Mouse (Mus musculus) natural killer cell, adult 2 months (primary cell): ENCODE data around the gene Kat6b.

Source experiments
- DNase-seq, 2 experiments: peaks; one replicate each; pipeline ENCODE4 v3.0.0; 2022; ENCODE audit warnings: low spot score in 2 of 2

Kat6b gene

DNA sequence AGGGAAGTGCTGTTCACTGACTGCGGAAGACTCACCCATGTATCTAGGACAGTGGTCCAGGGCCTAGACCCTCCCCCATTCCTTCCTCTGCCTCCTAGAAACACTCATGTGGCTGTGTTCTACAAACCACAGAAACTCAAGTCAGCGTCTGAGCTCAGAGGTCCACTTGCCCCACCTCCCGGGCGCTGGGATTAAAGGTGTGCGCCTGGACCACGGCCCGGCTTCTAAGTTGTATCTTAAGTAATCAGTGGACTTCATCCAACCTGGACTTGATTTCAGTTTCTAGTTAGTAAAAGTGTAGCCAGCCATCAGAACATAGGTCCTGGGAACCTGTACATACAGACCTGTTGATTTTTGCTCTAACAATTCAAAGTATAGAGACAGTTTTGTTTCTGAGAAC is 78.2 kb downstream of the Kat6b start:
- no peak for DNase-seq

GRCm38 (mm10) chr14:21560481-21561209 is 79.4 kb downstream of the Kat6b start:
- no peak for DNase-seq

- no peak for DNase-seq
Measured at GRCm38 (mm10) chr14:21561396-21562065, 80.3 kb downstream of the Kat6b start.

- no peak for DNase-seq
Measured at GRCm38 (mm10) chr14:21563584-21564118, 82.4 kb downstream of the Kat6b start.

DNA sequence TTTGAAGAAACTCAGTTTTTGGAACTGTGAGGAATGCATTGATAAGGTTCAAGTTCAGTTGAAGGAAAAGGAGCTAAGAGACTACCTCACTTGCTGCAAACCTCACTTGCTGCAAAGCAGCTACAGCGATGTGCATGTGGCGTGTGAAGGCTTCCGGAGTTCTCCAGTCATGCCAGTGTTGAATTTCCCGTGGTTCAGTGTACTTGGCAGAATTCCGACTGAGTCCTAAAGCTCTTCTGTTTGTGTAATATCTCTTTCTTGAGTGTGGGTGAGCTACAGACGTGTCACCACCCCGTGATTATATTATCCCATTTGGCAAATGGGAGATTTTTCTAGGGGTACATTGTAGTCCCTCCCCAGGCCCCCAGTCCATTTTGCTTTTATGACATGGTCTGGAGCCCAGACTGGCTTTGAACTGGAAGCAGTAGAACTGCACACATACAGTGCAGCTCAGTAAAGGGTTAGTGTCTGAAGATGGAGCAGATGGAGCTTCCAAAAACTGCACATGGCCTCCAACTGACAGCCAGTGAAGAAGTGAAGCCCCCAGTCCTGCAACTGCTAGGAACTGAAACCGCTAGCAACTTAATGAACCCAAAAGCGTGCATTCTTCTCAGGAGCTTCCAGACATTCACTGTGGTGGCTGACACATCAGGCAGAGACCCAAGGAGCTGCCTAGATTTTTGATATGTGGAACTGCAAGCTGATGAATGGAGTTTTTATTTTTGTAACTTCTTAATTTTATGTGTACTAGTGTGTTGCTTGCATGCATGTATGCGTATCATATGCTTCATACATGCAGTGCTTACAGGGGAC is 84.5 kb downstream of the Kat6b start:
- DNase-seq: no peak

GRCm38 (mm10) chr14:21567293-21567984 is 86.2 kb downstream of the Kat6b start:
- no peak for DNase-seq

DNA sequence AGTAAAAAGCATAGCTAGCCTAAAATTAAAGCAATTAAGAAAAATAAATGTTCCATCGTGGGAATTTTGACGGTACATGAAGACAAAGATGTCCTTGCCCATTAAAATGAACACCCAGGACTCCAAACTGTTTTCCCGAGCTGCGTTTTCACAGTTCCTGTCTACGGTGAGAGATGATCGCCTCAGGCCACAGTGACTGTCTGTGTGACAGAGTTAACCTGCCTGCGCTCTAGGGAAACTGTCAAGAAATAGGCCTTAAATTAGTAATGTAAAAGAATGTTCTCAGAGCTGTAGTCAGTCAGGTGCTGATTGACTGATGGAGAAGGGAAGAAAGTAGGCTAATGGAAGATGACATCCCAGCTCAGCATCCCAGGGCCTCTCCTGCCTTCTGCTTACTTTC is 87.6 kb downstream of the Kat6b start:
- DNase-seq: no peak

GRCm38 (mm10) chr14:21574686-21575309 is 93.6 kb downstream of the Kat6b start:
- no peak for DNase-seq

DNA sequence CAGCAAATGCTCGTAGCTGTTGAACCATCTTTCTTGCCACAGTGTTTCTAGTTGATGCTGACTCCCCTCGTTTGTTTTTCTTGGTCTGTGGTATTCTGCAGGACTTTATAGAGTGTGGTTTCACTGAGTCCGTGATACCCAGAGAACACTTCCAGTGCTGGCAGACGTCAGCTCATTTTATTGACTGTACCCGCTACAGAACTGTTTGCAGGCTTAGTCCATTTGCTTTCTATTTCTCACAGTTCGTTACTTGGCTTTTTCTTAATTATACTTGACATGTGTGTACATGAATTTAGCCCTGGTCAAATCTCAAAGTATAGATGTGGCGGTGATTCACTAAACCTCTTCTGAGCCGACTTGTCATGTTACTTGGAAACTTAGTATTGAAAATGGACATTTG is 95.6 kb downstream of the Kat6b start:
- DNase-seq: no peak

GRCm38 (mm10) chr14:21581198-21581597 is 100.0 kb downstream of the Kat6b start:
- no peak for DNase-seq

- DNase-seq: peak in 1 of 2 experiments; percentile 14
Measured at GRCm38 (mm10) chr14:21582301-21582700, 101.1 kb downstream of the Kat6b start.

DNA sequence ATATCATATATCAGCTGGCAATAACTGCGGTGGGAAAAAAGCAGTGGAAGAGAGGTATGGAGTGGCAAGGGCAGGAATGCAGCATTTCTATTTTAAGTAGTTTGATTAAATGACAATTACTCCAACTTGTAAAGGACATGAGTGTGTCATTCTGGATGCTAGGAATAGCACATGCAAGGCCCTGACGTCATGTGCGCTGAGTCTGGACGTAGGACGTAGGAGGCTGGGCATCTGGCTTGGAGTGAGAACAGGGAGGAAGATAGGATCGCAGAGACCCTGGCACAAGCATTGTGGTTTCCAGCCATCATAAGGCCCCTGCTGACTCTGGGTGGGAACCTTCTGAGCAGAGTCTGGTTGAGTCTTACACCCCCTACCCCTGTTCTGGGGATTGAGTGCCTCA is 101.8 kb downstream of the Kat6b start:
- DNase-seq: no peak

DNA sequence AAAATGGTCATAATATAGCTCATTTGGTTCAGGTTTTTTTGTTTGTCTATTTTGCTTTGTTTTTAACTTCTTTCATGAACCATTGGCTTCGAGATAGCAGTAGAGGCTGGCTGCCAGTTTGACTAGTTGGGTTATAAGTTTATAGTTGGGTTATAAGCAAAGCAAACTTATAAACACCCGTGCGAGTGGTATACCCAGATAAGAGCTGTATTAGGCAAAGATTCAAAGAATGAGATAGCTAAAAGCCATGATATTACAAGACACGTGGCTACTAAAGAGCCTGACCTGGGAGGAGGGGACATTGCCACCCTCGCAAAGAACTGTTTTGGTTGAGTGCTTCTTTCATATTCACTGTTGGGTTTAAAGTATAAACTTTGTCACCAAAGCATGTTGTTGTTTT is 102.6 kb downstream of the Kat6b start:
- no peak for DNase-seq

DNA sequence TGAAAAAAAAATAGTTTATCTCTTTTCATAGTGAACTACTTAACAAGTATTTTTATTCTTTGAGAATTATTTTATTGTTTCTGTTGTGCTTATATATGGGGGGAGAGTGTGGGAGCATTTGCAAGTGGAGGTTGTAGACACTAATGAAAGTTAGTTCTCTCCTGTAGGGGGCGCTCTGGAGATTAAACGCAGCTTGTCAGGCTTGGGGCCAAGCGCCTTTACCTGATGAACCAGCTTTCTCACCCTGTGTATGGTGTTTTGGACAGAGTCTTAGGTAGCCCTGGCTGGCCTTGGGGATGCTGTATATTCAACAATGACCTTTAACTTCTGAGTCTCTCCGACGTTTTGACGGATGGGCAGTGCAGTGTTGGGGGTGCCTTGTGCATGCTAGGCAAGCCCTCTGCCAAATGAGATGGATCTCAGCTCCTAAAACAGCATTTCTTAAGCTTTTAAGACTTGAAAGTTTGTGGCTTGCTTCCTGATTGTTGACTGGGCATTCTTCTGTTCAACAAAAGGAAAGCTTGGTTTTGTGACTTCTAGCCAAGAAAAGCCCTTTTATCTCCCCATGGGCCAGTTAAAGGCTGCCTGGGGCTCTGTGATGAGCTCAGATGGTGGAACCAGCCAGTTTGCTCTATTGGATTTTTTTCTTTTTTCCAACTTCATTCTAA is 103.4 kb downstream of the Kat6b start:
- DNase-seq: peak in 1 of 2 experiments; percentile 5

DNA sequence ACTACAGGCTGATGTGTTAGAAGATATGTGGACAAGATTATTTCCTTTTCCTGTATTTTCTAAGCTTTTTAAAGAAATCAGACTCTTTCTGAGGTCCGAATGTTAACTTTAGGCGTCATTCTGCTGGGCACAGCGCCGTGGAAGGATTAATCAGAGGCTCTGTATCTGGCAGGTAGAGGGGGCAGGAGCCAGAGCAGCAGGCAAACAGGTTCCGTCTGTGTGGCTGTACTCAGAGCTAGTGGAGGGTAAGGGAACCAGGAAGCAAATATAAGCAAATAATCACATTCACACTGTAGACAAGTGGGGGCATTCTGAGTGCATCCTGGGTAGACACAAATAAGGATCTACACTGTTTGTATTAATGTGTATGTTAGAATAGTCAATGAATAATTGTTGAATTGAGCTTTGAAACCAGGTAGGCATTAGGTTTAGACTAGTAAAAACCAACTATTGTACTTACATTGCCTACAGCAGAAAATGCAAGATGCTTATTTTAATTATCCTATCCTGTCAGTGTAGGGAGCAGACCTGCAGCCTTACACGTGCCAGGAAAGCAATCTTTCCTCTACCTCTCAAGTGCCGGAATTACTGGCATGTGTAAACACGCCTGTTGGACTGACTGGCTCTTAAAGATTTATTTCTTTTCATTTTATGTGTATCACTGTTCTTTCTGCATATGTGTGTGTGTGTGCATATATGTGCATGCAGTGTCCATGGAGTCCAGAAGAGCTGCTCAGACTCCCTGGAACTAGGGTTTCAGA is 104.4 kb downstream of the Kat6b start:
- DNase-seq: no peak

DNA sequence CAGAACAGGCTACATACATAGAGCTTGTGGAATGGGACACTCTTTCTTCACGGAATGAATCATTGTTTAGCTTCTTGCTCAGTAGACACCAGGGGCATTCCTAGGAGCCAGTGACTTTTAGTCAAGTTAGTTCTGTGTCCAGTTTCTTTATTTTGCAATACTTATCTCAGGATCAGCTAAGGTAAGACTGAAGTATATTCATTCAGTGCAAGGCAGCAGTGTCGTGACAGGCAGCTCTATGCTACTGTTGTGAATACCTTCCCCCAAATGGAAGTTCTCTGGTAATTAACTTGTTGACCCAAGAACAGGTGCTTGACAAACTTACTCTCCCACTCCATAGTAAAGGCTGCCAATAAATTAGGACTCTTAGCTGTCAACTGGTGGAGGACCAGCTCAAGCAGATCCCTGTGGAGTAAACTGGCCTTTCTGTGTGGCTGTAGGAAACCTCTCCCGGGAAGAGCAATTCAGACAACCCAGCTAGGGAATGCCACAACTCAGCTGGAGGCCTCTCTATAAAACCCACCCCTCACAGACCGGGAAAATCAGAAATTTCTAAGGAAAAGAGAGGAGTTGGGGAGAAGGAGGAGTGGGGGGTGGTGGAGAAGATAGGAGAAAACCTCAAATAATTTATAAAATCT is 105.4 kb downstream of the Kat6b start:
- DNase-seq: no peak

DNA sequence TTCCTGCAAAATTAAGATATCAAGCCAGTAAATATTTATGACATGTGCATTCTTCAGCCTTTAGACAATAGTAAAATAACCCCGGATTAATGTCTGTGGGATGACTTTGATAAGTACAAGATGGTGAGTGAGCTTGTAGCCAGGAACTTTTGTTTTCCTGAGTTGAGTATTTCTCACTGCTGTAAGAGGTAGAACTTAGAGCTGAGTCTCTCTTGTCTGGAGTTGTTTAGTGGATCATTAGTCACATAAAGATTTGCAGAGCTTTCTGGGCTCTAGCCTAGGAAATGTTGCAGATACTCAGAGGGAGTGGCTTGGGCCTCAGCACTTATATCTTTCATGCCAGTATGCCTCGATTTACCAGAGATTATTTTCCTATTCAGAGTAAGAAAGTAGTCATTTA is 106.7 kb downstream of the Kat6b start:
- no peak for DNase-seq

DNA sequence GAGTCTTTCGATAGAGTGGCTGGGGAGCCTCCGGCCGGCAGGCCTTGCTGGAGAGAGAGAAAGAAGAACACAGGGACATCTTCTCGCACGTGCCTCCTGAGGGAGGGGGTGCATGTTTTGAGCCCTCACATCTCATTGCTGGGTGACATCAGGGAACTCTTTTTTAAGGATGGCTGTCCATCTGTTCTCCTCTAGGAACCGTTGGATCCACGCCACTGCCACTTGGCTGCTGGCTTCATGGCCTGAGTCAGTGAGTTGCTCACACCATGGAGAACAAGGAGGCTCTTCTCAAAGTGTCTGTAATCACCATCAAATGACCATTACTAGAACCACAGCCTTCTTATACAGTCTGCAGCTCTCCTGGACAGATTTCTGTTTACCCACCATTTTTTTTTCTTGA is 108.4 kb downstream of the Kat6b start:
- no peak for DNase-seq

GRCm38 (mm10) chr14:21590205-21590604 is 109.0 kb downstream of the Kat6b start:
- no peak for DNase-seq

GRCm38 (mm10) chr14:21592152-21592551 is 110.9 kb downstream of the Kat6b start:
- no peak for DNase-seq
